Mouse (Mus musculus) heart, postnatal 25 days (tissue): ENCODE measurements at regions not wholly inside any gene's neighbourhood (a gene's known extent, or its start where the extent isn't known, plus 50 kb on each side); places are given as distances from the start of the nearest gene placed in this dataset.

Experiments used
- DNase-seq: peaks from one replicate; pipeline ENCODE4 v3.0.0; 2022; ENCODE audit warnings: low spot score
- intact Hi-C: fragments of 180-260 bp; cut with DNase I; formaldehyde crosslinking; loops from one replicate; pipeline ENCODE4 v1.15.1; 2025

- intact Hi-C loops: no loop called here
- DNase-seq: no peak
These were observed 73.2 kb downstream of the Ramp3 start for GRCm38 (mm10) chr11:6731505-6731904.
